Mouse (Mus musculus) midbrain, embryonic 11.5 days (tissue): ENCODE measurements around the gene Fam19a2. TPM values are rescaled to one million over a fixed set of nuclear protein-coding genes. Genes with fewer than 3 reads are reported as not detected.

ENCODE experiments used
- ATAC-seq: fragments of 200-750 bp; cut with Nextera tagmentation; 2 replicates; pipeline ENCODE4 v1.8.0; 2017; ENCODE audit warnings: moderate TSS enrichment, moderate library complexity; ENCODE audit not compliant: low FRiP score
- DNase-seq: peaks from one replicate; pipeline ENCODE4 v3.0.0; 2015; ENCODE audit warnings: low spot score; ENCODE audit errors: missing footprints
- H3K27ac ChIP-seq: fragments of 300-500 bp; sonication (generic); 2 replicates; pipeline ENCODE4 v1.5.1; 2014; ENCODE audit warnings: low read depth, low read length
- H3K27me3 ChIP-seq: fragments of 300-500 bp; sonication (generic); 2 replicates; pipeline ENCODE4 v1.6.1; 2014; ENCODE audit warnings: mild to moderate bottlenecking, low read length, moderate library complexity, mixed read lengths; ENCODE audit not compliant: control insufficient read depth, insufficient read depth
- H3K36me3 ChIP-seq: fragments of 300-500 bp; sonication (generic); 2 replicates; pipeline ENCODE4 v1.6.1; 2014; ENCODE audit warnings: mild to moderate bottlenecking, low read length, moderate library complexity, mixed read lengths; ENCODE audit not compliant: control insufficient read depth, insufficient read depth
- H3K4me1 ChIP-seq: fragments of 300-500 bp; sonication (generic); 2 replicates; pipeline ENCODE4 v1.6.1; 2014; ENCODE audit warnings: low read length; ENCODE audit not compliant: control insufficient read depth, insufficient read depth
- H3K4me2 ChIP-seq: fragments of 300-500 bp; sonication (generic); 2 replicates; pipeline ENCODE4 v1.6.1; 2014; ENCODE audit warnings: mild to moderate bottlenecking, moderate library complexity
- H3K4me3 ChIP-seq: fragments of 300-500 bp; sonication (generic); 2 replicates; pipeline ENCODE4 v1.5.1; 2014; ENCODE audit warnings: low read depth, low read length
- H3K9ac ChIP-seq: fragments of 300-500 bp; sonication (generic); 2 replicates; pipeline ENCODE4 v1.6.1; 2014; ENCODE audit warnings: low read length
- H3K9me3 ChIP-seq: fragments of 300-500 bp; sonication (generic); 2 replicates; pipeline ENCODE4 v1.6.1; 2016; ENCODE audit warnings: low read length; ENCODE audit not compliant: control insufficient read depth
- WGBS: fragments of 180-500 bp; shearing (Covaris S2); extraction: QIAGEN DNeasy Blood & Tissue Kit; methylation state at CpG from one replicate; pipeline ENCODE4 v1.1.7; 2014; 5-methylcytosine and 5-hydroxymethylcytosine counted together
- polyA plus RNA-seq: library from polyadenylated mRNA; unstranded; fragments of >200 nt; fragmentation: Nextera tagmentation; extraction: Ambion mirVana; gene quantifications from 2 replicates; pipeline ENCODE4 v1.2.1, GENCODE M21; 2014

Fam19a2 gene
- polyA plus RNA-seq, 1 experiment from 2014 or later, result 4.7 TPM

GRCm38 (mm10) chr10:123789374-123789773 lies 525.6 kb downstream of the Fam19a2 start:
- no peaks in the 10 kb centered on the region for H3K4me1 ChIP-seq
- ATAC-seq (no peak), DNase-seq (no peak)
- H3K27me3 ChIP-seq, result no peaks in the 10 kb centered on the region
- no peak overlapping the region for H3K4me3 ChIP-seq
- no peak overlapping the region for H3K4me2 ChIP-seq
- no peaks in the 10 kb centered on the region for H3K9me3 ChIP-seq
- no peak overlapping the region for H3K9ac ChIP-seq
- WGBS, result 81% methylated on average over 2 of the region's 2 CpGs
- no peak overlapping the region for H3K27ac ChIP-seq
- H3K36me3 ChIP-seq, result no peaks in the 10 kb centered on the region

Other genes with a start within 250 kb of the Fam19a2 start
- 24.9 and 25.7 TPM in 2 replicates for gene Mon2, start 187.5 kb upstream of the Fam19a2 start, polyA plus RNA-seq
- 70.1 and 73.4 TPM in 2 replicates for gene Usp15, start 67.0 kb upstream of the Fam19a2 start, polyA plus RNA-seq